Mouse (Mus musculus) embryo, embryonic 11 days (tissue): ENCODE measurements at regions not wholly inside any gene's neighbourhood (a gene's known extent, or its start where the extent isn't known, plus 50 kb on each side); places are given as distances from the start of the nearest gene placed in this dataset.

Experiments
- DNase-seq: peaks from one replicate; pipeline ENCODE4 v3.0.0-alpha.2; 2015

DNA sequence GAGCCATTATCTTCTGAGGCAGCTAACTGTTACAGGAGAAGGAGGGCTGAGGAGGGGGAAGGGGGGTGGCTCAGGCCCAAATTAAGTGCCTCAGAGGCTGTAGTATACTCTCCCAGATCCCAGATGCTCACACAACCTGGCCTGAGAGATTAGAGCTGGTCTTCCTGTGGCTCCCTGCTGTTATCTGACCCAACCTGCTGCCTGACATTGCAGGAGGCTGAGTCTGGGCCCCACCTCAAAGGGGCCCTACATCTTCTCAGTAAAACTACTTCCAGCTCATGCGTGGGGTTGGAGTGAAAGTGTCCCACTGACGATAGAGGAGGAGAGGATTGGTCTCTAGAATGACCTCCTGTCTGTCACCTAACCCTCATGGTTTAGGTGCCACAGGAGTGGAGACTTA is 64.0 kb upstream of the Lmo2 start:
- no peak for DNase-seq

GRCm38 (mm10) chr2:103894981-103895676 is 62.7 kb upstream of the Lmo2 start:
- no peak for DNase-seq

DNA sequence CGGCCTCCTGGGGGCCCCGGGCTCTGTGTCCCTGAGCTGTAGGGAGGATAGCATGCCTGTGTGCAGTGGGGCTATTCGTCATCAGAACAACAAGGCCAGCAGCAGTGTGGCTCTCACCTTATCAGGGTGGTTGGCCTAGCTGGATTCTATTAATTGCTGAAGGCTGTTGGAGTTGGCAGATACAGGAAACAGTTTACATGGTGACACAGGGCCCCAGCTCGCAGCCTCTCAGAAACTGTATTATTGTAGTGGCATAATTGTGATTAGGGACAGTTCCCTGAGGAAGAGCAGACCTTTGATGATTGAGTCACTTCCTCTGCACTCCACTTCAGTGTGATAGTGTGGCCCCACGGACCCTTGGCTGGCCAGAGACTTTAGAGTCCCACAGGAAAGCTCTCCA is 61.6 kb upstream of the Lmo2 start:
- no peak for DNase-seq

DNA sequence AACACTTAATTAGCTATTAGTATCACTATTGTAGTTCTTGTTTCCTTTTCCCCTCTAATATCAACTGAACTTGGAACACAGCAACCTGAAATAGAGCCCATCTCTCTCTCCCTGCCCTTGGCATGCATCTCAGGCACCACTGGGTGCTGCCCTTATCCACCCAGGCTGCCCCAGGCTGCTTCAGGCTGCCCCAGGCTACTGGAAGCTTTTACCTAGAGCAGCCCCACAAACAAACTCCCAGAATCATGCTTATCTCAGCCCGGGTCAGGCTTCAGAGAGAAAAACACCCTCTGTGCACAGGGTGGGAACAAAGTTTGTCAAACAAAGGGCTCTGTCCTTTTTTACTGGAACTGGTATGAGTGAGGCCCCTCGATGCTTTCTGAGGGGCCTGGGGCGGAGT is 61.0 kb upstream of the Lmo2 start:
- no peak for DNase-seq

DNA sequence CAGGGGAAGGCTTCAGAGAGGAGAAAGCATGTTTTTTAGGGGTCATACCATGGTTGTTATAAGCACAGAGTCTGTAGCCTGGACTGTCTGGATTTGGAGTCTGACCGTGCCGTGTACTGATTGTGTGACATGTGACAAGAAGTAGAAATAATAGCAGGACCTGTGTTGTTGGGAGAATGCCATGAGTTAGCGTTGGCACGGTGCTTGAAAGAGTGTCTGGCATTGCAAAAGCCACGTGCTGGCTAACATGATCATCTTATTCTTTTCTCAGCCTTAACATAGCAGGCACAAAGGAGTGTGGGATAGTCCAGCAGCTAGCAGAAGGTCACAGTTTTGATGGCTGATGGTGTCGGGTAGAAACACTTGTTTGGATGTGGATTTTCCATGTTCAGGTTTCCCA is 58.1 kb upstream of the Lmo2 start:
- no peak for DNase-seq

- no peak for DNase-seq
These were observed 57.4 kb upstream of the Lmo2 start for GRCm38 (mm10) chr2:103900384-103900783.

DNA sequence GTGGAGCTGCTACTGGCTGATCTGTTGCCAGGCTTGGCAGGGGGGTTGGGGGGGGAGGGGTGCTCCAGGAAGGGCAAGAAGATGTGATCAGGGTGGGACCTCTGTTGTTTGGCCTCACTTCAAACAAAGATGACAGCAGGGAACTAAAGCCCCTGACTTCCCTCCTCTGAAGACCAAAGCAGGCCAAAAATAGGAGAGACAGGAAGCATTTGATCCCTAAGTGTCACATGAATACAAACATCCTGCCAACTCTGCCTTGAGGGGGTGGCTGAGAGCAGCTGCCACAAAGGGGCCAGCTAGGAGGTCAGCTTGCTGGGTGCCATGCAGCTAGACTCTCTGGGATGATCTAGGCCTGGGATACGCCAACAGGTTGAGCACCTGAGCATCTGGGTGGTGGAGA is 56.3 kb upstream of the Lmo2 start:
- DNase-seq, result no peak

DNA sequence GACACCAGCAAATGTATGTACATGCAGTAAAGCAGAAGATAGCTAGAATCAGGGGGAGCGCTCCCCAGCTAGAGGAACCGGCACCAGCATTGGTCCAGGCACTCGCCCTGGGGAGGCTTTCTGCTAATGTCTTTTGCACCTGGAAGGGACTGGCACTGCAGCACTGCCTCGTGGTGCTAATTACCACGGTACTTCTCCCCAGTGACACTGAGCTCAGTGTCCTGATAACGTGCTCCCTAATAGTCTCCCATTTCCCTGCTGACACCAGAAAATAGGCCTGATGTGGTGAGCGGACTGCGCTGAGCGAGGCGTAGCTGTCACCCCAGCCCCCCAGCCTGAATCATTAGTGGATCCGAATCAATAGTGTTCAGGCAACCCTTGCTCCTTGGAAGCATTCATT is 55.0 kb upstream of the Lmo2 start:
- no peak for DNase-seq

DNA sequence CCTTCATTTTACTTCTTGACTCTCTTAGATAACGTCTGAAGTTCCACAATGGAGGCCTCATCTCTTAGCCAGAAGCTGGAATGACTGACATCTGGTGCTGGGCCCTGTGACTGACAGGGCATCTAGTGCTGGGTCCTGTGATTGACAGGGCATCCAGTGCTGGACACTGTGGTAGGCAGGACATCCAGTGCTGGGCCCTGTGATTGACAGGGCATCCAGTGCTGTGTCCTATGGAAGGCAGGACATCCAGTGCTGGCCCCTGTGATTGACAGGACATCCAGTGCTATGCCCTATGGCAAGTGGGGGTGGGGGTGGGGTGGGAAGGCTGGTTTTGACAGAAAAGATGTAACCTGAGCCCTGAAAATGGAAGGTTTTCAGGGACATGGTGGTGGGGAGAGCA is 52.1 kb upstream of the Lmo2 start:
- no peak for DNase-seq

DNA sequence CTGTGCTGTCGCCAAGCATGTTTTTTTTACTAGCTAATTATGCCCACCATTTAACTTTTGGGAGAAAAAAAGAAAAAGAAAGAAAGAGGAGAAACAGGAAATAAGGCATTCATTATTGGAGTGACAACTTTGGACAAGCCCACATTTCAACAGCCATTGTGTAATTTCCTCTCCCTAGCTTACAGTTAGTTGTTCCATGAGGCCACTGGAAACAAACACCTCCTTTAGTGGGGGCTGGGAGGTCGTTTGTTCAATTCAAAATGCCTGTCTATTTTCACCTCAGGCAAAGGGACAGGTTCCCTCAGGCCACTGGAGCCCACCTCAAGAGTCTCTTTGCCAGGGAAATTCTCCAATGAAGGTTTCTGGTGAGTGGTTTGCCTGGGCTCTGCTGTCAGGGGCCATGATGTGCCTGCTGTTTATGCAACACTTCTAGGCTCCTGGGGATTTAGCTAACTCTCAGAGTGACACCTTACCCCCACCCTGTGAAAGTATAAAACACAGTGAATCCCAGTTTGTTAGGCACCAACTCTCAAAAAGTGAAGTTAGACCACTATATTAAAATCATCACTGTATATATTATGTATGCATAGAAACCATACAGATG is 51.1 kb upstream of the Lmo2 start:
- no peak for DNase-seq
